Mouse (Mus musculus) telencephalon, adult 2 months (tissue): Measurements from ENCODE around the gene Mllt10.

Experiments used
- DNase-seq: peaks from one replicate; pipeline ENCODE4 v3.0.0-alpha.2; 2011; ENCODE audit warnings: low read depth, low spot score

The Mllt10 gene

DNA sequence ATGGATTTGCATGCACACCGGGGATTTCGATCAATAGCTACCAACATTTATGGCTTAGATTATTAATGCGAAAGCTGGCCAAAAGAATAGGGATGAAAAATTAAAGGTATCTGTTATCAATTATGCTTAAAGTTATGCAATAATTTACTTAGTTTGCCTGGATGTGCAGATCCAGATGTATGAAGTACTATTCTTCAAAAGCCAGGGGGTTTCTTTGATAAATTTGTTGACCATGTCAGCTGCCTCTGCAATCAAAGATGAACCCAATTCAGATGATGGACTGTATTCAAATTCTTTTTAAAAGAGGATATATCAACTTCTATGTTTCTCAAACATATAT lies 3.2 kb upstream of the Mllt10 start:
- DNase-seq: no peak

- no peak for DNase-seq
These were observed 2.5 kb upstream of the Mllt10 start for GRCm38 (mm10) chr2:18052581-18052980.

DNA sequence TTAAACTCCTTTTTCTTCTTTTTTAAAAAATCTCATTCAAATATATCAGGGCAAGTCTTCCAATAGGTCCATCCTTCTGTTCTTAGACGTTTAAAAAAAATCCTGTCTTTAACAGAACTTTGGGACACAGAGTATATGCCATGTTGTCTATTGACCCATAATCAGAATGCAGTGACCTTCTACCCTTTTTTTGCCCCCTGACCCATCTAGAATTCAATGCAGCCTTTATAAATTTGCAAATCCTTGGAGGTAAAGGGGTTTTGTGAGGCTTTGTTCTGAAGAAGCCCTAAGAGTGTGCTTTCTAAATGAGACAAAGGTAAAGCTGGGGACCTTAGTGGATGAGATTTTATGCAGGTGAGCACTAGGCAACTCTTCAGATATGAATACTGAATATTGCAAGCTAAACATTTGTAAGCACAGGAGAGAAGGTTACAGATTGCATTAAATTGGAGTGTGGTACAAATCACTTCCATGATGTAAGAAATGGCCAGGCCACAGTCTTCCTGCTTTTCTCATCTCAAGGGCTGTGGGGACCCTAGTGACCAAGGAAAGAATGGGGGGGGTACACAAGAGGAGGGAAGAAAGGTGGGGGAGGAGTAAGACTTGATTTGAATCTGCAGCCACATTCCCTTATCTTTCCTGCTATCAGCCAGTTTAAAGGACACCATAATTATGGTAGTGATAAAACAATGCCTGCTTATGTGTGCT lies 1.6 kb upstream of the Mllt10 start:
- DNase-seq: no peak

- no peak for DNase-seq
These were observed 996 bp upstream of the Mllt10 start for GRCm38 (mm10) chr2:18053951-18054530.

- DNase-seq: no peak
These were observed 1.1 kb downstream of the Mllt10 start for GRCm38 (mm10) chr2:18055929-18056785.

DNA sequence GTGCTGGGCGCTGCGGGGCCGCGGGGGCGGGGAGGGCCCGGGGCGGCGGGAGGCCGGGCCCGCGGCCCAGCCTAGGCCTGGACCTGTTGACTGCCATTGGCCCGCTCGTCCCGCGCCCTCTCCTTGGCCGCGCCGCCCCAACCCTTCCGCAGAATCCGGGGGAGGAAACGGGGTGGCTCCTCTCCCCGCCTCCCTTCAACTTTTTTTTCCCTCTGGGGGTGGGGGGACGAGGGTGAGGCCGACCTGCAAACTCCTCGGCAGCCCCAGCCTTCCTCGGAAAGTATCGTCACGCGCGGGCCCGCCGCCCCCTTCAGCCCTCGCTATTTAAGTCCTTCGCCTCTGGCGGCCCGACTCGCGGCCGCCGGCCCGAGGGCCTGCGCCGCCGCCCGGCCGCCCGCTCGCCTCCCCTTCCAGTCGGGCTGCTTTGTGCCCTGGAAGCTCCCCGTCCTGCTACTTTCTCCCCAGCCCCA lies 1.8 kb downstream of the Mllt10 start:
- no peak for DNase-seq

- no peak for DNase-seq
These were observed 2.5 kb downstream of the Mllt10 start for GRCm38 (mm10) chr2:18057336-18058145.

DNA sequence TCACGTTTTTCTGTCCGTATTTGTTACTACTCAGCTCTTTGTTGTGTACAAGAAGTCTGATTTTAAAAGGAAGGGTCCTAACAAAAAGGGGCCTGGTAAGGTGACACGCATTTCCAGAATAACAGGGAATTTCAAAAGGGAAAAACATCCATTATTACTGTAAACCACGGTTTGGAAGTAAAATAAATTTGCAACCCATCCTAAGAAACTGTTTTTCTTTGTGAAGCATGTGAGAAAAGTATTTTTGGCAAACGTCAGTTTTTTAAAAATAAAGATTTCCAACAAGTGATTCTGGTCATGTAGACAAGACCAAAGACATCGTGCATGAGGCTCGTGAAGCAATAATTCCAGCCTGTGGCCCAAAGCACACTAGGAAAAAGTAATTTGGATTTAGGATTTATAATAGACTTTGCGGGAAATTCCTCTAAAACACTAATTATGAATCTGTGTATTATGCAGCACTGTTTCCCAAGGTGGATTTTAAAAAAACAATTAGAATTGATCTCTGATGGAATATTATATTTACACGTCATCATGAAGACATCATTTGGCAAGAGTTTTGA lies 3.2 kb downstream of the Mllt10 start:
- DNase-seq: no peak

- DNase-seq: no peak
These were observed 4.0 kb downstream of the Mllt10 start for GRCm38 (mm10) chr2:18059063-18059462.

- no peak for DNase-seq
These were observed 4.9 kb downstream of the Mllt10 start for GRCm38 (mm10) chr2:18059891-18060290.

- DNase-seq: no peak
These were observed 5.4 kb downstream of the Mllt10 start for GRCm38 (mm10) chr2:18060396-18060795.

DNA sequence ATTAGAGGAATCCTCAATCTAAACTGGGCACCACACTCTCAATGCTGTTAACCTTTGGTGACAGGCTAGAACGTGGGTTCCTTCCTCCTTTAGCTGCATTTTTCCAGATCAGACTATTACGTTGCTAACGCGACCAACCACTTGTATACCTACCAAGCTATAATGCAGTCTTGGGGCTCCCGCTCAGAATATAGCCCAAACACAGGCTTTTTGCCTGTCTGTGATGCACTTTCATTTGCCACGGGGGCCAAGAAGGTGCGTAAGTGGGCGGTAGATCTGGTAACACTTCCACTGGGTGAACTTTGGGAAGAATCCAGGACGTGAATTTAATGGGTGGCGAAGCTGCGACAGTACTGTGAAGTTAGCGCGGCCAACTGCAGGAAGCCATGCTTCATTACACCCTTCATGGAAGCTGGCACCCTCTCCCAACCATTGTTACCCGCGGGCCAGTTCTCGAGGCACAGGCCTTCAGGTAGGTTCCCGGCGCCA lies 8.8 kb downstream of the Mllt10 start:
- DNase-seq: no peak

DNA sequence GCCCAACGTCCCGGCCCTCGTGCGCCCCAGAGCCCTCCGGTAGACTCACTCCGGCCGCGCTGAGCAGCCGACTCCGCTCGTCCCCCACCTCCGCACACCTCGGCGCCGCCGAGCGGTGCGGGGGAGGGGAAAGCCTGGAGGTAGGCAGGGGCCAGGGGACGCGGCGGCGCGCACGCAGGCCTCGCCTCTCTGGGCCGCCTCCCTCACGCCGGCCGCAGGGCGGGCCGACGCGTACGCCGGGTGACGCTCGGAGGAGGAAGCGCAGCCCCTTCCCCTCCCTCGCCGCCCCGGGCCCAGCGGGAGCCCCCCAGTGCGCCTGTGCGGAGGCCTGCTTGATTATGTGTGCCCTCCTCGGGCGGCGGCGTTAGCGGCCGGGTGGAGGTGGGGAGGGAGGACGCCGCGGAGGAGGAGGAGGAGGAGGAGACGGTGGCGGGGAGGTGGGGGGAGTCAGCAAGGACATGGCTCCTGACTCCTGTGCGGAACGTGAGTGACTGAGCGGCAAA lies 9.4 kb downstream of the Mllt10 start:
- DNase-seq: peak; percentile 85

DNA sequence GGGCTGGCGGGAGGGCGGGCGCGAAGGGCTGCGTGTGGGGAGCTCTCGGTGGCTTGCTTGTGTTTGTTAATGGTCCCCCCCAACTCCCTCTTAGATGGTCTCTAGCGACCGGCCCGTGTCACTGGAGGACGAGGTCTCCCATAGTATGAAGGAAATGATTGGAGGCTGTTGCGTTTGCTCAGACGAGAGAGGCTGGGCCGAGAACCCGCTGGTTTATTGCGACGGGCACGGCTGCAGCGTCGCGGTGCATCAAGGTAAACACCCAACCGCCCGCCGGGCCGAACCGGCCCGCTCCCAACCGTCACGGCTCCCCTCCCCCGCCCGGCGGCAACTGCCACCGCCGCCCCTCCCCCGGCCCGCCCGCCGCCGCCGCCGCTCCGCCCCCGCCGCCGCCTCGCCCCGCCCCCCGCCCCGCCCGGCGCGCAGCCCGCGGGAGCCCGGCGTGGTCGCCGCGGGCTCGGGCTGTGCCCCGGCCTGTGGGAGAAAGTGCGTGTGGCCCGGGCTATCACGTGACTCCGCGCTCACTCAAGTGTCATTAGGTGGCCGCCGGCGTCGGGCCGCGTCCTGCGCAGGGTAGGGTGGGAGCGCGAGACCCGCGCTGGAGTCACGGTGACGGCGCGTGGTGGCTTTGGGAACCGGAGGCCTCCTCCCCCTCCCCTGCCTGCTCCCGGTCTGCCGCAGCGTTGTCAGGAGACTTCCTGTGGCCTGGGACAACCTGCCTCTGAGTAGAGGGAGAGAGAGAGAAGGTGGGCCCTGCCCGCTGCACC lies 10.1 kb downstream of the Mllt10 start:
- DNase-seq: no peak

- DNase-seq: no peak
These were observed 10.6 kb downstream of the Mllt10 start for GRCm38 (mm10) chr2:18065708-18066030.

GRCm38 (mm10) chr2:18066436-18066835 lies 11.4 kb downstream of the Mllt10 start:
- DNase-seq: no peak

DNA sequence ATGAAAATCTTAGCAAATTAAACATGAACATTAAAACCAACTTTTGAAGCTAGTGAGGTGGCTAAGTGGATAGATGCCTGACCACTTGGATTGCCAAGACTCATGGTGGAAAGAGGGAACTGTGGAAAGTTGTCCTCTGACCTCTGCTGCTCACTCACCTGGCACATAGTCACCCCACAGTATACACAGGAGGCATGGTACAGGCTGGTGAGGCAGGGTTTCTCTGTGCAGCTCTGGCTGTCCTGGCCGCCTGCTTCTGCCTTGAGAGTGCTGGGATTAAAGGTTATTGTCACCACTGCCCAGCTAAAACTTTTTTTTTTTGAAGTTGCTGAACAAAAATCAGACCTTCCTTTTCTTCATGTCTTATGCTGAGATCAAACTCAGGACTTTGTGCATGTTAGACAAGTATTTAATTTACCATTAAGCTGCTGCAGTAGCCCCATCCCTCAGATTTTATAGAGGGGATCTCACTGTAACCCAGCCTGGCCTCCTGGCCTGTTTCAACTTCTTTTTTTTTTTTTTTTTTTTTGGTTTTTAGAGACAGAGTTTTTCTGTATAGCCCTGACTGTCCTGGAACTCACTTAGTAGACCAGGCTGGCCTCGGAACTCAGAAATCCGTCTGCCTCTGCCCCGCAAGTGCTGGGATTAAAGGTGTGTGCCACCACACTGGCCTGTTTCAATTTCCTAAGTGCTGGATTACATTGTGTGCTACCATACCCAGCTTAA lies 13.2 kb downstream of the Mllt10 start:
- DNase-seq: no peak

DNA sequence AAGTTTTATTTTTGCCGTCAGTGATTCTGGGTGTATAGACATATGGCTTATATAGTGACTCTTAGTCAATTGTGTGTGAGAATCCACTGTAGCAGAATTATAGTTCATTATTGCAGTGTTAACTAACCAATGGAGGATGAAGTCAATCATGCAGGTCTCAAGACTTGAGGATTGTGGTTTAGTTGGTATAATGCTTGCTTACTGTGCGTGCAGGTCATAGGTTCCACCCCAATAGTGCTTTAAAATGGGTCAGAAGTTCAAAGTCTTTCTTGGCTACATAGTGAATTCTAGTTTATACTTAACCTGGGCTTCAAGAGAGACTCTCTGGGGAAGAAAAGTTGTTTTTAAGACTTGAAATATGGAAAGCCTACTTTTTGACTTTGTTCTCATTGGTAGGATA lies 16.9 kb downstream of the Mllt10 start:
- DNase-seq: no peak

- DNase-seq: no peak
These were observed 25.3 kb downstream of the Mllt10 start for GRCm38 (mm10) chr2:18080182-18080860.
